Mouse (Mus musculus): ENCODE data around the gene Pde3a.

- TF ChIP-seq CTCF (IDR thresholded peaks at IDR 0.05; ENCODE audit: low read depth, low read length) (no peak), POLR2A (IDR thresholded peaks at IDR 0.05; ENCODE audit: extremely low read depth, insufficient read depth, low read length) (no peak)
These were observed 114.6 kb downstream of the Pde3a start for GRCm38 (mm10) chr6:141363664-141364063.

Data from liver, adult 2 months (tissue).